ENCODE assay signal across 8 mouse cellular contexts in genomic region chr17:21449669-21450068, GRCm38 (mm10). TPM values are rescaled to one million over a fixed set of nuclear protein-coding genes. Genes with fewer than 3 reads are reported as not detected.
DNase-seq lines count a peak whose midpoint lies in the region; ATAC-seq and TF ChIP-seq lines count a peak whose summit lies in the region.

No protein-coding gene starts in this region.

- TF ChIP-seq POLR2A in ES-Bruce4 (IDR thresholded peaks at IDR 0.05; ENCODE audit: insufficient read depth, low read length) = no peak

- peak; percentile 76 for DNase-seq in c-Kit-negative CD71-positive TER-119-positive erythroid progenitor cells, embryonic 14.5 days (ENCODE audit: low read depth, low spot score)
- DNase-seq in forebrain, embryonic 10.5 days (ENCODE audit: extremely low spot score, low spot score) = peak; percentile 55
- peak; percentile 81 for DNase-seq in heart, postnatal 0 days (ENCODE audit: low spot score)
- peak; percentile 72 to 82 for DNase-seq in kidney, postnatal 4 days
- DNase-seq in testis, postnatal 14 days (ENCODE audit: low spot score) = peak; percentile 65

- TF ChIP-seq CTCF in ES-Bruce4 (IDR thresholded peaks at IDR 0.05; ENCODE audit: low read depth, low read length) = no peak
- TF ChIP-seq CTCF in heart, postnatal 0 days (IDR thresholded peaks at IDR 0.05; ENCODE audit: low read depth) = peak; percentile 73

- TF ChIP-seq EP300 in ES-Bruce4 (IDR thresholded peaks at IDR 0.05; ENCODE audit: insufficient read depth, low read depth, low read length) = no peak
- no peak for TF ChIP-seq EP300 in heart, postnatal 0 days (IDR thresholded peaks at IDR 0.05; ENCODE audit: low read depth)

- H3K36me3 ChIP-seq in ES-Bruce4 (ENCODE audit: control insufficient read depth, insufficient read depth, low read length, poor library complexity, severe bottlenecking) = no peaks in the 10 kb centered on the region; the same call in 1 of the 2 replicates
- peaks cover 6% of the 10 kb centered on the region for H3K36me3 ChIP-seq in forebrain, embryonic 10.5 days (replicated peaks)
- no peaks in the 10 kb centered on the region; the same call in 1 of the 2 replicates for H3K36me3 ChIP-seq in heart, postnatal 0 days (replicated peaks; ENCODE audit: control insufficient read depth, insufficient read depth, low read length)
- no peaks in the 10 kb centered on the region for H3K36me3 ChIP-seq in liver, embryonic 16.5 days (ENCODE audit: control insufficient read depth, insufficient read depth)
- H3K36me3 ChIP-seq in neural tube, embryonic 14.5 days (ENCODE audit: control insufficient read depth, insufficient read depth, low read length) = no peaks in the 10 kb centered on the region

- 0% methylated on average over 3 of the region's 3 CpGs for WGBS in forebrain, embryonic 10.5 days
- 0% methylated on average over 3 of the region's 3 CpGs for WGBS in heart, postnatal 0 days
- 0% methylated on average over 3 of the region's 3 CpGs for WGBS in liver, embryonic 16.5 days (ENCODE audit: insufficient replicate concordance)
- WGBS in neural tube, embryonic 14.5 days = 0% methylated on average over 3 of the region's 3 CpGs

- H3K4me1 ChIP-seq in ES-Bruce4 (ENCODE audit: control insufficient read depth, insufficient read depth, low read length) = no peaks in the 10 kb centered on the region
- peaks cover 8% of the 10 kb centered on the region for H3K4me1 ChIP-seq in forebrain, embryonic 10.5 days
- peaks cover 7% of the 10 kb centered on the region; the same call in 1 of the 2 replicates for H3K4me1 ChIP-seq in heart, postnatal 0 days (ENCODE audit: control insufficient read depth, insufficient read depth)
- peaks cover 4% of the 10 kb centered on the region for H3K4me1 ChIP-seq in liver, embryonic 16.5 days (ENCODE audit: control insufficient read depth, low read depth, low read length)
- 0 out of 2 replicates have a peak, but pooled peaks cover 7% of the 10 kb centered on the region for H3K4me1 ChIP-seq in neural tube, embryonic 14.5 days (ENCODE audit: control insufficient read depth, insufficient read depth, low read length)

- peak overlapping the region; percentile 40 for H3K9ac ChIP-seq in ES-Bruce4 (ENCODE audit: low read depth, poor library complexity, severe bottlenecking)
- H3K9ac ChIP-seq in heart, postnatal 0 days (replicated peaks; ENCODE audit: low read depth, low read length) = peak overlapping the region; percentile 69
- H3K9ac ChIP-seq in liver, embryonic 16.5 days (ENCODE audit: low read depth, low read length) = peak overlapping the region; percentile 64
- H3K9ac ChIP-seq in neural tube, embryonic 14.5 days (replicated peaks; ENCODE audit: low read depth, low read length) = peak overlapping the region; percentile 48

- no peaks in the 10 kb centered on the region; the same call in 1 of the 2 replicates for H3K27me3 ChIP-seq in ES-Bruce4 (ENCODE audit: control insufficient read depth, insufficient read depth, low read length, poor library complexity, severe bottlenecking)
- H3K27me3 ChIP-seq in forebrain, embryonic 10.5 days (ENCODE audit: poor library complexity, severe bottlenecking) = no peaks in the 10 kb centered on the region
- H3K27me3 ChIP-seq in heart, postnatal 0 days (ENCODE audit: control insufficient read depth, insufficient read depth, low read length) = 0 out of 2 replicates have a peak, but pooled peaks cover 2% of the 10 kb centered on the region
- no peaks in the 10 kb centered on the region for H3K27me3 ChIP-seq in liver, embryonic 16.5 days (ENCODE audit: control insufficient read depth, insufficient read depth, low read depth, low read length)
- H3K27me3 ChIP-seq in neural tube, embryonic 14.5 days (ENCODE audit: control insufficient read depth, insufficient read depth, low read length) = no peaks in the 10 kb centered on the region

- ATAC-seq in heart, postnatal 0 days (ENCODE audit: insufficient read depth, low read depth) = peak; percentile 75
- peak; percentile 71 for ATAC-seq in liver, embryonic 16.5 days (ENCODE audit: low read depth)
- peak; percentile 83 for ATAC-seq in neural tube, embryonic 14.5 days (ENCODE audit: low read depth)

- H3K4me3 ChIP-seq in ES-Bruce4 (ENCODE audit: low read depth, low read length) = peak overlapping the region; percentile 92
- peak overlapping the region; percentile 66 for H3K4me3 ChIP-seq in forebrain, embryonic 10.5 days
- peak overlapping the region; percentile 79 for H3K4me3 ChIP-seq in heart, postnatal 0 days (ENCODE audit: low read depth, low read length)
- H3K4me3 ChIP-seq in liver, embryonic 16.5 days (ENCODE audit: low read depth, low read length) = peak overlapping the region; percentile 87
- H3K4me3 ChIP-seq in neural tube, embryonic 14.5 days (ENCODE audit: low read depth, low read length) = peak overlapping the region; percentile 63

- H3K4me2 ChIP-seq in heart, postnatal 0 days (ENCODE audit: low read depth, low read length) = peak overlapping the region; percentile 95
- H3K4me2 ChIP-seq in liver, embryonic 16.5 days (ENCODE audit: low read depth, low read length) = peak overlapping the region; percentile 90
- H3K4me2 ChIP-seq in neural tube, embryonic 14.5 days (ENCODE audit: low read depth, low read length) = peak overlapping the region; percentile 70

- H3K9me3 ChIP-seq in ES-Bruce4 (replicated peaks; ENCODE audit: control insufficient read depth, insufficient read depth, low read length, poor library complexity, severe bottlenecking) = no peaks in the 10 kb centered on the region
- no peaks in the 10 kb centered on the region for H3K9me3 ChIP-seq in forebrain, embryonic 10.5 days
- no peaks in the 10 kb centered on the region for H3K9me3 ChIP-seq in heart, postnatal 0 days (replicated peaks; ENCODE audit: control insufficient read depth, low read length)
- no peaks in the 10 kb centered on the region for H3K9me3 ChIP-seq in liver, embryonic 16.5 days (replicated peaks; ENCODE audit: control insufficient read depth, low read length)
- no peaks in the 10 kb centered on the region for H3K9me3 ChIP-seq in neural tube, embryonic 14.5 days (ENCODE audit: control insufficient read depth, low read length)

- 0 out of 2 replicates have a peak overlapping the region, but pooled peaks have one; percentile 14 for H3K27ac ChIP-seq in ES-Bruce4 (ENCODE audit: insufficient read depth, low read length)
- H3K27ac ChIP-seq in forebrain, embryonic 10.5 days = peak overlapping the region; percentile 84
- H3K27ac ChIP-seq in heart, postnatal 0 days (ENCODE audit: low read depth) = peak overlapping the region; percentile 90
- peak overlapping the region; percentile 89 for H3K27ac ChIP-seq in liver, embryonic 16.5 days (ENCODE audit: low read length)
- peak overlapping the region; percentile 80 for H3K27ac ChIP-seq in neural tube, embryonic 14.5 days (ENCODE audit: low read depth, low read length)

RNA-seq across cellular contexts. Expression of gene Zfp51, which starts 0.5 kb away (rescaled TPM):
- polyA plus RNA-seq in ES-Bruce4 (2011; ENCODE audit: insufficient read depth, insufficient read length, low read depth, missing spikeins) = 14.5 and 18.2 TPM in 2 replicates
- polyA plus RNA-seq in forebrain, embryonic 10.5 days (2016; fragmentation: Nextera tagmentation; extraction: Ambion mirVana) = 15.1 and 15.9 TPM in 2 replicates
- total RNA-seq in heart, postnatal 0 days (2014; rRNA removed; ENCODE audit: low replicate concordance) = 5.1 and 6.3 TPM in 2 replicates
- polyA plus RNA-seq in heart, postnatal 0 days (2015; fragmentation: Nextera tagmentation; extraction: Ambion mirVana) = 9.7 and 9.9 TPM in 2 replicates
- polyA plus RNA-seq in liver, embryonic 16.5 days (2015; fragmentation: Nextera tagmentation; extraction: Ambion mirVana) = 6.2 and 6.3 TPM in 2 replicates
- 12.8 and 15.8 TPM in 2 replicates for polyA plus RNA-seq in neural tube, embryonic 14.5 days (2014; fragmentation: Nextera tagmentation; extraction: Ambion mirVana)

RNA-seq across cellular contexts. Expression of gene Zfp54, which starts 26.6 kb away (rescaled TPM):
- 4.2 and 4.7 TPM in 2 replicates for polyA plus RNA-seq in ES-Bruce4 (2011; ENCODE audit: insufficient read depth, insufficient read length, low read depth, missing spikeins)
- polyA plus RNA-seq in forebrain, embryonic 10.5 days (2016; fragmentation: Nextera tagmentation; extraction: Ambion mirVana) = 2.6 and 2.9 TPM in 2 replicates
- total RNA-seq in heart, postnatal 0 days (2014; rRNA removed; ENCODE audit: low replicate concordance) = 0.85 and 1.1 TPM in 2 replicates
- 2.3 and 2.7 TPM in 2 replicates for polyA plus RNA-seq in heart, postnatal 0 days (2015; fragmentation: Nextera tagmentation; extraction: Ambion mirVana)
- 1.7 and 1.9 TPM in 2 replicates for polyA plus RNA-seq in liver, embryonic 16.5 days (2015; fragmentation: Nextera tagmentation; extraction: Ambion mirVana)
- 5.2 and 7.6 TPM in 2 replicates for polyA plus RNA-seq in neural tube, embryonic 14.5 days (2014; fragmentation: Nextera tagmentation; extraction: Ambion mirVana)

RNA-seq across cellular contexts. Expression of gene Zfp53, which starts 39.1 kb away (rescaled TPM):
- polyA plus RNA-seq in ES-Bruce4 (2011; ENCODE audit: insufficient read depth, insufficient read length, low read depth, missing spikeins) = 9.5 and 9.7 TPM in 2 replicates
- 9.7 and 11.3 TPM in 2 replicates for polyA plus RNA-seq in forebrain, embryonic 10.5 days (2016; fragmentation: Nextera tagmentation; extraction: Ambion mirVana)
- 0.70 and 0.92 TPM in 2 replicates for total RNA-seq in heart, postnatal 0 days (2014; rRNA removed; ENCODE audit: low replicate concordance)
- 4.0 and 4.4 TPM in 2 replicates for polyA plus RNA-seq in heart, postnatal 0 days (2015; fragmentation: Nextera tagmentation; extraction: Ambion mirVana)
- polyA plus RNA-seq in liver, embryonic 16.5 days (2015; fragmentation: Nextera tagmentation; extraction: Ambion mirVana) = 3.1 TPM in 2 replicates
- 9.6 and 10.4 TPM in 2 replicates for polyA plus RNA-seq in neural tube, embryonic 14.5 days (2014; fragmentation: Nextera tagmentation; extraction: Ambion mirVana)

Comparison
In these comparisons a context has a peak if more than half of its experiments do, and no peak if none do; other contexts are left out.
1. Peak in every context shown above with its lines: DNase-seq, ATAC-seq, H3K4me3 ChIP-seq and H3K27ac ChIP-seq.
2. H3K27ac ChIP-seq: peak in every context shown above with its lines; median percentile 90 in heart, postnatal 0 days; 89 in liver, embryonic 16.5 days; 84 in forebrain, embryonic 10.5 days; 80 in neural tube, embryonic 14.5 days; 14 in ES-Bruce4.